Mouse (Mus musculus) left cerebral cortex, adult 8-10 months (tissue): ENCODE data around the gene Vmn1r64. TPM values are rescaled to one million over a fixed set of nuclear protein-coding genes. Genes with fewer than 3 reads are reported as not detected.
"Not testable (repeated sequence)": the region's sequence is repeated elsewhere in the genome, so short reads cannot be mapped to it uniquely, and the experiment has no call there.

Experiments
- DNase-seq, 2 experiments: peaks; one replicate each; pipeline ENCODE4 v3.0.0; 2022; ENCODE audit warnings: low spot score in 2 of 2
- total RNA-seq, 4 experiments: library from RNA; stranded (reverse); gene quantifications; 2 replicates each; pipeline ENCODE4 v1.2.4; 2022

Vmn1r64 gene
- not detected for total RNA-seq

GRCm38 (mm10) chr7:5884442-5884841, at the start of gene Vmn1r64:
TSS of gene Vmn1r64 (minus strand) at chr7:5884542.
- DNase-seq: no peak

GRCm38 (mm10) chr7:5899238-5899637, 14.9 kb upstream of the Vmn1r64 start:
- DNase-seq: no peak

DNA sequence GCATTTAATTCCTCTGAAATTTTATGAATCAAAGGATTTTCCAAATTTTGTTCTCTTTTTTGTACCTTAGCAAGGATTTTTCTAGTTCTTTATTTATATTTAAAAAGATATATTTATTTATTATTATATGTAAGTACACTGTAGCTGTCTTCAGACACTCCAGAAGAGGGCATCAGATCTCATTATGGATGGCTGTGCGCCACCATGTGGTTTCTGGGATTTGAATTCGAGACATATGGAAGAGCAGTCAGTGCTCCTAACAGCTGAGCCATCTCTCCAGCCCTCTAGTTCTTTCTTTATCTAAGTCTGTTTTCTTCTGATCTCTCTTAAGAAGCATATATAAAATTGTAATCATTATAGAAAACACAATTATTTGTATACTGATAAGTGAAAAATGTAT, 12.9 kb upstream of the Vmn1r64 start:
- DNase-seq: not testable (repeated sequence)

Other genes starting within 250 kb of the Vmn1r64 start
- gene Vmn1r62, start 210.9 kb downstream of the Vmn1r64 start, total RNA-seq: not detected
- gene Vmn1r63, start 79.1 kb downstream of the Vmn1r64 start, total RNA-seq: not detected
- not detected for gene Vmn1r65, start 126.5 kb upstream of the Vmn1r64 start, total RNA-seq
- not detected for gene Nlrp4c, start 160.6 kb upstream of the Vmn1r64 start, total RNA-seq